Mouse (Mus musculus): ENCODE measurements around the gene Parm1.

The Parm1 gene

DNA sequence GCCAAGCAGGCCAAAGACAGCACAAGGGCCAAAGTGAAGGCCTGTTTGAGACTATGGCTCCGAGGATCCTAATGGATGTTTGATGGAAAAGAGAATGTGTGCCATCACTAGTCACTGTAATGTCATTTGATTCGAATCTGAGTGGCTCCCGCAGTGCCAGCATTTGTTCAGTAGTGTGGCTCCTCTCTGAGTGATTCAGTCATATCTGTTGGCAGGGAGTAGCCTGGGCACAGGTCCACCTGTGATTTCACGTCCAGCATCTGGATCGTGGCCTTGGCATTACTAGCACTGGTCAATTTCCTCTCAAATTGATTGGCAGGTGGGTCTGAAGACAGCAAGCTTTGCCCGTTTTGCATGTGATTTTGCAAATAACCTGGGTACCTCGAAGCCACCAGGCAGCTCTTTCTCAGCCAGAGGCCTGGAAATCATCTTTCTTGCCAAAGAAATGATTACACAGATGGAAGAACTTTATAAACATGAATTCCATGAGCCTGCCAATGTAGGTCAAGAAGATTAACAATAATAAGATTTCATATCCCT, 41.7 kb downstream of the Parm1 start:
- Histone ChIP-seq H3K27me3 (ENCODE audit: control insufficient read depth, insufficient read depth, low read length, poor library complexity, severe bottlenecking) (no peaks in the 10 kb centered on the region), H3K36me3 (ENCODE audit: control insufficient read depth, insufficient read depth, low read length, poor library complexity, severe bottlenecking) (no peaks in the 10 kb centered on the region)
- no peak for DNase-seq (ENCODE audit: low read depth, low spot score)

DNA sequence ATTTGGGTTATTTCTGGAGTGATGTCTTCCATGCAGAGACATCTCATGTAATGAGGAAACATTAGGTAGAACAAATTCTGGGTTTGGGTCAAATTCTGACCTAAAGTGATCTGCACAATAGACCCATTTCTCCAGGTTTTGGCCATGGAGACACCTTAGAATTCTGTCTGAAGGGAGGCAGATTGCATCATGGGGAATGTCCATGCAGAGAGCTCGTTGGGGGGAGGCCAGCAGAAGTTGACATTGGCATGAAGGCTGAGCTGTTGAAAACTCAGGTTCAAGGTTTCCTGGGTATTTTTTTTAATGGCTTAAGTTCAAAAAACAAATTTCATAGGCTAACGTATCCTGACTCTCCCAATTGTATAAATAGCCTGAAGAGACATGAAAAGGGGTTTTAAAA, 42.3 kb downstream of the Parm1 start:
- no peaks in the 10 kb centered on the region for H3K27me3 ChIP-seq (ENCODE audit: control insufficient read depth, insufficient read depth, low read length, poor library complexity, severe bottlenecking)
- no peak for DNase-seq (ENCODE audit: low read depth, low spot score)

DNA sequence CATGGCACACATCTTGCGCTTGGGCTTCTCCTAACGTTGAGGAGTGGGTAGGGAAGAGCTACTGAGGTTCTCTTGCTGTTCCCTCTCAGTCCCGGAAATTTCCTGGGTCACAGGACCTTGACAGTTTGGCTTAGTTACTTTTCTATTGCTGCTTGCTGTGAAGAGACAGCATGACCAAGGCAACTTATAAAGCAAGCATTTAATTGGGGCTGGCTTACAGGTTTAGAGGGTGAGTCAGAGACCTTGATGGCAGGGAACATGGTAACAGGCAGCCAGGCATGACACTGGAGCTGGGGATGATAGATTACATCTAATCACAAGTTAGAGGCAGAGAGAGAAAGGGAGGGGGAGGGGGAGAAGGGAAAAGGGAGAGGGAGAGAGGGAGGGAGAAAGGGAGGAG, 44.0 kb downstream of the Parm1 start:
- no peaks in the 10 kb centered on the region for H3K27me3 ChIP-seq (ENCODE audit: control insufficient read depth, insufficient read depth, low read length, poor library complexity, severe bottlenecking)
- no peak for DNase-seq (ENCODE audit: low read depth, low spot score)
- H3K36me3 ChIP-seq (ENCODE audit: control insufficient read depth, insufficient read depth, low read length, poor library complexity, severe bottlenecking) = no peaks in the 10 kb centered on the region

More for the DNA sequence above, 42.3 kb downstream of the Parm1 start:
- no peaks in the 10 kb centered on the region for H3K36me3 ChIP-seq (ENCODE audit: control insufficient read depth, insufficient read depth, low read length, poor library complexity, severe bottlenecking)

DNA sequence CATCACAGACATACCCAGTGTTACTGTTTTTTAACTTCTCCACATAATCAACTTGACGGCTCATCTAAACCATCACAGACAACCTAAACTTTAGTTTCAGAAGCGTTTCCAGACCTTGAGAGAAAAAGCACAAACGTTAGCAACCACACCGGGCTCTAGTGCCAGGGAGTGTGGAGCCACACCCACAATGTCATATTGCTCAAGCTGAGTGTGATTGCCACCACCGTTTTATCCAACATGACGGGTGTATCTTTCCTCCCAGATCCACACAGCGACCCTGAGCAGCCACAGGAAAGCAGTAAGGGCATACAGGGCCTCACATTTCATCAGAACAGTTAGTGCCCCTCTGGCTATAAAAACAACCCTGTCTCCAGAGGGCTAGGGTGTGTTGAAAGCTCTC, 45.1 kb downstream of the Parm1 start:
- H3K27me3 ChIP-seq (ENCODE audit: control insufficient read depth, insufficient read depth, low read length, poor library complexity, severe bottlenecking) = no peaks in the 10 kb centered on the region
- H3K36me3 ChIP-seq (ENCODE audit: control insufficient read depth, insufficient read depth, low read length, poor library complexity, severe bottlenecking) = no peaks in the 10 kb centered on the region
- DNase-seq (ENCODE audit: low read depth, low spot score) = no peak

DNA sequence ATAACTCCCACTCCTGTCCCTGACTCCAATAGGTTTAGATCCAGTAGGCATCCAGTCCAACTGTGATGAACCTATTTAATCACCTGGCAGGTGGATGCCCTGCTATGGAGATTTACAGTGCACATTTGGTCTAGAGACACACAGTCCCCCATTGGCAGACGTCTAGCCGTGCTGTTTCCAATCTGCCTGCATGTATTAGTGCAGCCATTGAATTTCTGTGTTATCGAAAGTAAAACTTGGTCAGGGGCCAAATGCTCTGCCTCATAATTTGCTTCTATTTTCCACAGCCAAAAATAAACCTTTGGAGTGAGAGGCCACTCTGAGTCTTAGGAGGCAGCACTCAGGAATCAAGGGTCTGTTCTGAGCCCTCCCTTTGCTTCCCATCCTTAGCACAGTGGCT, 46.6 kb downstream of the Parm1 start:
- no peaks in the 10 kb centered on the region for H3K27me3 ChIP-seq (ENCODE audit: control insufficient read depth, insufficient read depth, low read length, poor library complexity, severe bottlenecking)
- DNase-seq (ENCODE audit: low read depth, low spot score) = no peak
- no peaks in the 10 kb centered on the region for H3K36me3 ChIP-seq (ENCODE audit: control insufficient read depth, insufficient read depth, low read length, poor library complexity, severe bottlenecking)

DNA sequence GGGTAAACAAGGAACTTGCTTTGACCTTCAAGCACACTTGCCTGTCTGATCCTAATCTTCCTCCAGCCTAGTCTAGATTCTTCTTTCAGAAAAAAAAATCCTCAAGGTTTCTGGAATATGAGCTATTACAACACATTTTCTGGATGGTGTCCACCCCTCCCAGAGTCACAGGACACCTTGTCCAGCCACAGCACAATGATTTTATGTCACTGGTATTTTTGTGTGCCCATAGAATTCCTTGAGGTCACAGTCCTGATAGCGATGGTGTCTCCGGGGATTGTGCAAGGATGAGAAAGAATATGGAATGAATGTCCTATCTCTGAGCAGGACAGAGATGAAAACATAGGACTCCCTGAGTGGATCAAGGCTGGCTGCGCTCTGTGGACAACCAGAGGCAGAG, 48.0 kb downstream of the Parm1 start:
- Histone ChIP-seq H3K27me3 (ENCODE audit: control insufficient read depth, insufficient read depth, low read length, poor library complexity, severe bottlenecking) (no peaks in the 10 kb centered on the region), H3K36me3 (ENCODE audit: control insufficient read depth, insufficient read depth, low read length, poor library complexity, severe bottlenecking) (no peaks in the 10 kb centered on the region)
- DNase-seq (ENCODE audit: low read depth, low spot score) = no peak

DNA sequence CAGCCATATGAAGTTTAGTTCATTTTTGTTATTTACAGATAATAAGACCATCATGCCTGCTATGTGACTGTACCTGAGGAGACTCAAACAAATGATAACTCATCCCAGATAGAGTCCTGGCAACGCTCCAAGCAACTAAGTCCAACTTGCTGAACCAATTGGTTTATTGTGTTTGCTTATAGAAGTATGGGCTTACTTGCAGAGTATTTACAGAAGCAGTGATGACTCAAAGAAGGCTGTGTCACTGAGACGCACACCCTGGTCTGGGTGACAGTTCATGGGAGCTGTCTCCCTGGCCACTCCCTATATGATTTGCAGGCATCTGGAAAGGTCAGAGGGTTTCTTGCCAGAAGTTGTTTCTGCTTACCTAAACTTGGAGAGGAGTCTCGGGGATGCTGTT, 49.2 kb downstream of the Parm1 start:
- no peaks in the 10 kb centered on the region for H3K27me3 ChIP-seq (ENCODE audit: control insufficient read depth, insufficient read depth, low read length, poor library complexity, severe bottlenecking)
- no peak for DNase-seq (ENCODE audit: low read depth, low spot score)
- no peaks in the 10 kb centered on the region for H3K36me3 ChIP-seq (ENCODE audit: control insufficient read depth, insufficient read depth, low read length, poor library complexity, severe bottlenecking)

DNA sequence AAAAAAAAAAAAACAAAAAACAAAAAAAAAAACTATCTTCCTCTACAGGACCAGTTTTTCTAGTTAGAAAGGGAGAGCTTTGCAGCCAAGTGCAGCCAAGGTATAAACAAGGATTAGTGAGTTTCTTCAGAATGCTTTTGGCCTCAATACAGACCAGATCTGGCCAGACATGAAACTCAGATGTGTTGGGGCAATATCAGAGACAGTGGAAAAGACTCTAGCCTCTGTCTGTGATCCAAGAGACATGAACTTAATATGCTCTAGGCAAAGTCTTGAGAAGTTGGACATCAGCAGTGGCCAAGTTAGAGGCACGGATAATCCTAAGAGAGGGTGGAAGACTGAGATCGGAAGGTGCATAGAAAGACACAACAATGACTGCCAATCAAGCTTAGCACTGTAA, 56.8 kb downstream of the Parm1 start:
- Histone ChIP-seq H3K36me3 (ENCODE audit: control insufficient read depth, insufficient read depth, low read length, poor library complexity, severe bottlenecking) (no peaks in the 10 kb centered on the region), H3K27me3 (ENCODE audit: control insufficient read depth, insufficient read depth, low read length, poor library complexity, severe bottlenecking) (no peaks in the 10 kb centered on the region)
- DNase-seq (ENCODE audit: low read depth, low spot score) = no peak

DNA sequence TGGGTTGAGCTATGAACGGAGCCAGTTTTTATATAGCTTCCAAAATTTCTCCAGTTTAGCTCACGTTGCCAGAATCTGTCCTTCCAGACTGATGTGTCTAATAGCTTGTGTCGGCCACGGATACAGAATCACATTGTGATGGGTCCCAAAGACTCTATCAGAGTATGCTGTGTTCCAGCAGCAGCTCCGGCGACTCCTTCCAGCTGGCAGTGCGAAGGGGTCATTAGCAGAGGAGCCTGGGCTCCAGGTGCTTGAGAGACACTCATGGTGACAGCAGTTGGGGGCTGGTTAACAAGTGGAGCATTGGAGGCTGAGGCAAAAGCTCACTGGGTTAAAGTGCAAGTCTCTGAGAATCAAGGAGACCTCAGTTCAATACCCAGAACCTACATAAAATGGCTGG, 61.5 kb downstream of the Parm1 start:
- Histone ChIP-seq H3K27me3 (ENCODE audit: control insufficient read depth, insufficient read depth, low read length, poor library complexity, severe bottlenecking) (no peaks in the 10 kb centered on the region), H3K36me3 (ENCODE audit: control insufficient read depth, insufficient read depth, low read length, poor library complexity, severe bottlenecking) (no peaks in the 10 kb centered on the region)
- no peak for DNase-seq (ENCODE audit: low read depth, low spot score)

DNA sequence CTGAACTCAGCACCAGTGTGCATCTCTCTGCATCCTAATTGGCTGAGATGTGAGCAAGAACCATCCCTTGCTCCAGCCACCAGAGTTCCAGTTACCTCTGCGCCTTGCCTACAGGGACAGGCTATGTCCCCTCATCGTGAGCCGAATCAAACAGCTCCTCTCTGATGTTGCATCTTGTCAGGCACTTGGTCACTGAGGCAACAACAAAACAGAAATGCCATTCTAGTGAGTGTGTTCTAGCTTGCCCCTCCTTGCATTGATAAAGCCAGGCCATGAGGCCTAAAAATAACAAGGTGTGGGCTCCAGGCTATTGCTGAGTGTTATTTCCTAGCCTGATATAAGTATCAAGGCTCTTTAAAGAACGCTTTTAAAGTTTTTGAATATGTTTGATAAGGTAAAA, 64.4 kb downstream of the Parm1 start:
- Histone ChIP-seq H3K36me3 (ENCODE audit: control insufficient read depth, insufficient read depth, low read length, poor library complexity, severe bottlenecking) (no peaks in the 10 kb centered on the region), H3K27me3 (ENCODE audit: control insufficient read depth, insufficient read depth, low read length, poor library complexity, severe bottlenecking) (no peaks in the 10 kb centered on the region)
- DNase-seq (ENCODE audit: low read depth, low spot score) = no peak

DNA sequence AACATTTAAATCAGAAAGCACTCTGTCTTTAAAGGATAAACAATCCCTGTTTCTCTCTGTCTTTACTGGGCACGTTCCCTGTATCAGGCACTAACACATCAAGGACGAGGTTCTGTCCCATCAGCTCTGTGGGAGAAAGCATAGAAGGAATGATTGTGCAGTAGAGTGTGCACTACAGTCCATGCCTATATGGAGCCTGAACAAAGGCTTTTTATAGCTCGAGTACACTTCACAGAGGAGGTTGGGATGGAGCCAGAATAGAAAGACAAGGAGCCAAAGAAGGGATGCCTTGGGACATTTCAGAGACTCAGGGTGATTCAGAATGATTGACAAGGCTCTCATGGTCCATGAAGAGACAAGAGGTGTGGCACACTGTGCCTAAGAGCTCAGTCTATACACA, 68.8 kb downstream of the Parm1 start:
- H3K27me3 ChIP-seq (ENCODE audit: control insufficient read depth, insufficient read depth, low read length, poor library complexity, severe bottlenecking) = no peaks in the 10 kb centered on the region
- no peaks in the 10 kb centered on the region for H3K36me3 ChIP-seq (ENCODE audit: control insufficient read depth, insufficient read depth, low read length, poor library complexity, severe bottlenecking)
- DNase-seq (ENCODE audit: low read depth, low spot score) = no peak

DNA sequence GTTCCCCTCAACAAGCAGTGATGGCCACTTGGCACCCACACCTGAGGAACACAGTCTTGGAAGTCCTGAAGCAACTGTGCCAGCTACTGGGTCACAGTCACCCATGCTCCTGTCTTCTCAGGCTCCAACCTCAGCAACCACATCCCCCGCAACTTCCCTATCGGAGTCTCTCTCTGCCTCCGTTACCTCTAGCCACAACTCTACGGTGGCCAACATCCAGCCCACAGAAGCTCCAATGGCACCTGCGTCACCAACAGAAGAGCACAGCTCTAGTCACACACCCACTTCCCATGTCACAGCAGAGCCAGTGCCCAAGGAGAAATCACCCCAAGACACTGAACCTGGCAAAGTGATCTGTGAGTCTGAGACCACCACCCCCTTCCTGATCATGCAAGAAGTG, 76.7 kb downstream of the Parm1 start:
- Histone ChIP-seq H3K36me3 (ENCODE audit: control insufficient read depth, insufficient read depth, low read length, poor library complexity, severe bottlenecking) (no peaks in the 10 kb centered on the region), H3K27me3 (ENCODE audit: control insufficient read depth, insufficient read depth, low read length, poor library complexity, severe bottlenecking) (no peaks in the 10 kb centered on the region)
- DNase-seq (ENCODE audit: low read depth, low spot score) = no peak

DNA sequence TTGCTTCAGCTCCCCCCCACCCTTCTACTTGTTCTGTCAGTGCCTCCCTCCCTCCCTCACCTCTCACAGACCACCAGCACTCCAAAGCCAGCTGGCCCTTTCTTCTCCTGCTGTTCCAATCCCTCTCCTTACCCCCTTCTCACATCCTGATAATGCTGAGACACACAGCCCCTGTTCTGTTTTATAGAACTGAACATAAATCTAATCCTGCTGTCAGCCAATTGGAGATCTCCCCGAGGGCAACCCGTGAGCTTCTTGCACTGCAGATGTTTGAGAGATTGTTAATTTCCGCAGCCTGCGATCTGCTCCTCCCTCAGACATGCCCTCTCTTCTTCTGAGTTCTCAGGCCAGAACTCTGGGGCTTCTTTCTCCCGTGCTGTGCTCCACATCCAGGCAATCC, 79.8 kb downstream of the Parm1 start:
- no peaks in the 10 kb centered on the region for H3K36me3 ChIP-seq (ENCODE audit: control insufficient read depth, insufficient read depth, low read length, poor library complexity, severe bottlenecking)
- DNase-seq (ENCODE audit: low read depth, low spot score) = no peak
- H3K27me3 ChIP-seq (ENCODE audit: control insufficient read depth, insufficient read depth, low read length, poor library complexity, severe bottlenecking) = no peaks in the 10 kb centered on the region

DNA sequence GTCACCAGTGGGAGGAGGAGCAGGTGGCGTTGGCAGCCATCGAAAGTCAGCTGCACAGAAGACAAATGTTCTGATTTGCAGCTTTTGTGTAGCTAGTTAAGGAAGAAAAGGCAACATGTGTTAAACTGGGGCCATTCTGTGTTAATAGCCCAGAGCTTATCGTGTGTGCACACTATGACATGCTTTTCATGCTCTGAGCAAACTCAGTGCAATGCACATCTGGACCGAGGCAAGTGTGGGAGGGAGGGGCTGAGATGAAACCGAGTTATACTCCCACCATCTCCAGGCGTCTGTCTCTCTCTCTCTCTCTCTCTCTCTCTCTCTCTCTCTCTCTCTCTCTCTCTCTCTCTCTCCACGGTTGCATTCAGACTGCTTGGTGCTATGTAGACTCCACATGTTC, 82.4 kb downstream of the Parm1 start:
- no peaks in the 10 kb centered on the region for H3K36me3 ChIP-seq (ENCODE audit: control insufficient read depth, insufficient read depth, low read length, poor library complexity, severe bottlenecking)
- DNase-seq (ENCODE audit: low read depth, low spot score) = no peak

DNA sequence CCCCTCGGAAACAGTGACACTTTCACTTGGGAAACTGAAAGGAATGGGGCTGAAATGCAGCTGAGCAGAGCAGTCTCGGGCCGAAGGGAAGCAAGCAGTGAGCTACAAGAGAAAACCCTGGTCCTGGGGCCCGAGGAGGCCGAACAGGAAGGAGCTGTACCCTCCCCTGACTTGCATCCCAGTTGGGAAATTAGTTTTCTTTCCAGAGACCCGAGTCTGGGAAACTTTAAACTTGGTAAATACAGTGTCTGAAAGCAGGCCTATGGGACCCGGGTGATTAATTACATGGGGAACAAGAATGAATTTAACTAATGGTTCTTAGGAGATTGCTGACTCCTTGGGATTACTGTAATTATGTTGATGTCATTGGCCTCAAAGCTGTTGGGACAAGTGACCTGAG, 85.9 kb downstream of the Parm1 start:
- no peak for DNase-seq (ENCODE audit: low read depth, low spot score)
- Histone ChIP-seq H3K27me3 (ENCODE audit: control insufficient read depth, insufficient read depth, low read length, poor library complexity, severe bottlenecking) (no peaks in the 10 kb centered on the region), H3K36me3 (ENCODE audit: control insufficient read depth, insufficient read depth, low read length, poor library complexity, severe bottlenecking) (no peaks in the 10 kb centered on the region)

More for the DNA sequence above, 82.4 kb downstream of the Parm1 start:
- no peaks in the 10 kb centered on the region for H3K27me3 ChIP-seq (ENCODE audit: control insufficient read depth, insufficient read depth, low read length, poor library complexity, severe bottlenecking)

DNA sequence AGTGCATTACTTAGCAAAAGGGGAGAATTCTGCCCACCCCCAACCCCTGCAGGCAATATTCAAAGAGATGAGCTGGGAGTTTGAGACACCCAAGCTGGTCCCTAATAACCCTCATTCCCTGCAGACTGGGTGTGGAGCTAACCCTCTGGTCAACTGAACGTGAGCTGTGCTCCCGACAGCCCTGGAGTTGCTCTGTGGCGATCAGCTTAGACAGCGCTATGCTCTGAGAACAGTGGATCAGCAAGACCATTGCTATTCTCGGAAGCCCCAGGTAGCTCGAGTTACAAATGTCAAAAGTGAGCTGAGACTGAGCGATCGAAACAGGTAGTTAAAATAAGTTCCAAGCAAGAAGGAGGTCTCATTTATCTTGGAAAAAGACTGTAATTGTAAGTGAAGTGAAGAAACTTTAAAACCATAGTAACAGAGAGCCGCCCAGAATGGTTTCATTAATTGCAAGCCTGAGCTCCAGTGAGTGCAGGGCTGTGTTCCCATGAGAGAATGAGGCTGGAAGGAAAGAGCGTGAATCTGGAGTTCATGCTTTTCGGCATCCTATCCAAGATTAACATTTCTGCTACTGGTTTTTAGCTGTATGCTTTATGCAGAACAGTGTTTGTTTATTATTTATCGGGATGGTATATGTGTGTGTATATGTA, 86.5 kb downstream of the Parm1 start:
- Histone ChIP-seq H3K27me3 (ENCODE audit: control insufficient read depth, insufficient read depth, low read length, poor library complexity, severe bottlenecking) (no peaks in the 10 kb centered on the region), H3K36me3 (ENCODE audit: control insufficient read depth, insufficient read depth, low read length, poor library complexity, severe bottlenecking) (no peaks in the 10 kb centered on the region)
- DNase-seq (ENCODE audit: low read depth, low spot score) = no peak
